Mouse (Mus musculus) hindbrain, embryonic 16.5 days (tissue): ENCODE results near the gene Tpo. TPM values are rescaled to one million over a fixed set of nuclear protein-coding genes. Genes with fewer than 3 reads are reported as not detected.

Experiments
- ATAC-seq: fragments of 200-750 bp; cut with Nextera tagmentation; 2 replicates; pipeline ENCODE4 v1.8.0; 2017; ENCODE audit warnings: moderate TSS enrichment, moderate library complexity
- H3K27ac ChIP-seq: fragments of 300-500 bp; sonication (generic); 2 replicates; pipeline ENCODE4 v1.5.1; 2014; ENCODE audit warnings: low read depth, mild to moderate bottlenecking, control low read depth, low read length, moderate library complexity
- H3K27me3 ChIP-seq: fragments of 300-500 bp; sonication (generic); replicated peaks from 2 replicates; pipeline ENCODE4 v1.6.1; 2014; ENCODE audit warnings: low read length; ENCODE audit not compliant: control insufficient read depth, insufficient read depth
- H3K36me3 ChIP-seq: fragments of 300-500 bp; sonication (generic); 2 replicates; pipeline ENCODE4 v1.6.1; 2014; ENCODE audit warnings: mild to moderate bottlenecking, low read length, moderate library complexity, mixed read lengths; ENCODE audit not compliant: control insufficient read depth, insufficient read depth
- H3K4me1 ChIP-seq: fragments of 300-500 bp; sonication (generic); 2 replicates; pipeline ENCODE4 v1.6.1; 2014; ENCODE audit warnings: low read depth, low read length; ENCODE audit not compliant: control insufficient read depth, insufficient read depth
- H3K4me2 ChIP-seq: fragments of 300-500 bp; sonication (generic); 2 replicates; pipeline ENCODE4 v1.6.1; 2014; ENCODE audit warnings: mild to moderate bottlenecking, low read length, control low read depth, moderate library complexity
- H3K4me3 ChIP-seq: fragments of 300-500 bp; sonication (generic); 2 replicates; pipeline ENCODE4 v1.5.1; 2014; ENCODE audit warnings: mild to moderate bottlenecking, low read length, control low read depth, moderate library complexity
- H3K9ac ChIP-seq: fragments of 300-500 bp; sonication (generic); 2 replicates; pipeline ENCODE4 v1.6.1; 2014; ENCODE audit warnings: low read depth, mild to moderate bottlenecking, control low read depth, low read length, moderate library complexity
- H3K9me3 ChIP-seq: fragments of 300-500 bp; sonication (generic); 2 replicates; pipeline ENCODE4 v1.6.1; 2014; ENCODE audit warnings: mild to moderate bottlenecking, low read length, moderate library complexity; ENCODE audit not compliant: control insufficient read depth
- WGBS: fragments of 180-500 bp; shearing (Covaris S2); extraction: QIAGEN DNeasy Blood & Tissue Kit; methylation state at CpG from one replicate; pipeline ENCODE4 v1.1.7; 2014; 5-methylcytosine and 5-hydroxymethylcytosine counted together
- polyA plus RNA-seq: library from polyadenylated mRNA; unstranded; fragments of >200 nt; fragmentation: Nextera tagmentation; extraction: Ambion mirVana; gene quantifications from 2 replicates; pipeline ENCODE4 v1.2.1, GENCODE M21; 2015

The Tpo gene
- polyA plus RNA-seq, 1 experiment from 2014 or later = 0.15 TPM

DNA sequence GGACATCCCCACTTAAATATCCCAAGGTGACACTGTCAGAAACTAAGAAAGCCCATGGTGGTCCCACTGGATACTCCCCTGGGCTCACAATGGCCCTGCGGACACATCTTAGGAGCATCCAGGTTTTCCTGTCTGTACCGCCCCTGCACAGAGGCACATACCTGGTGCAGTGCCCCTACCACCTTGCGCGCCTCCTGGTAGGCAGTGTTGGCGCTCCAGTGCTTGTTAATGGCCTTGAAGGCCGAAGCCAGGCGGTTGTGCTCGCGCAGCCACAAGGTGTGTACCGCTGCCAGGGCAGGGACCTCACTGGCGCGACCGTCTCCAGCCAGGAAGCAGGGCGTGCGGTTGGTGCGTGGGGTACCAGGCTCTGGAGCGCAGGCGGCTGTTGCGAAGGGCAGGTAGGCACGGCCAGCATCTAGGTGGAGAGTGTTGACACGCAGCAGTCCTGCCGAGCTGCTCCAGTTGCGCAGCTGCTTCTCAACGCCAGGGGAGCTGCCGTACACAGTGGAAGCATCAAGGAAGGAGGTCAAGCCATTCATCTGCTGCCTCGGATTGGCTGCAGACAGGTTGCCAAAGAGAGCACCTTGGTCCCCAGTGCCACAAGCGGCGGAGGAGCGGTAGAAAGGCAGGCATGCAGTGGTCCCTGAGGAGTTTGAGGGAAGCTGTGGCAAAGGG, 29.4 kb downstream of the Tpo start:
- Histone ChIP-seq H3K27me3 (no peaks in the 10 kb centered on the region), H3K9me3 (no peaks in the 10 kb centered on the region), H3K4me3 (no peak overlapping the region), H3K4me2 (peak overlapping the region; percentile 39), H3K9ac (peak overlapping the region; percentile 43; the same call in 1 of the 2 replicates), H3K27ac (no peak overlapping the region), H3K36me3 (no peaks in the 10 kb centered on the region), H3K4me1 (no peaks in the 10 kb centered on the region)
- peak; percentile 68 for ATAC-seq
- WGBS = 43% methylated on average over 29 of the region's 29 CpGs

DNA sequence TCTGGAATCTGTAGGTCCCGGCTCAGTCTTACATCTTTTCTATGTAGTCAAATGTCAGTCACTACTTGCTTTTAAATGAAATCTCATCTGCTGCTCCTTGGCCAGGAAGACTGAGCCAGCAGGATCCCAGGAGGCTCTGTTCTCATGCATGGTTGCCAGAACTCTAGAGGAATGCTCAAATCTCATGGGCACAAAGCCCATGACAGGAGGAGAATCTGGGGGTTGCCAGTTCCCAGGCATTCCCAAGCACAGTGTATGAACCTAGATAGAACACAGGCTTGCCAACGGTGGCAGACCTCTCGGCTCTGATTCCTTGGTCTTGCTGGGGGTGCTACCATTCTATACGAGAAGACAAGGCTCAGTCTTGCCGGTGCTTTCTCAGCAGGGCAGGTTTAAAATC, 40.3 kb downstream of the Tpo start:
- Histone ChIP-seq H3K27ac (no peak overlapping the region), H3K4me2 (no peak overlapping the region), H3K4me1 (no peaks in the 10 kb centered on the region), H3K9ac (no peak overlapping the region), H3K36me3 (no peaks in the 10 kb centered on the region), H3K9me3 (no peaks in the 10 kb centered on the region), H3K27me3 (no peaks in the 10 kb centered on the region), H3K4me3 (no peak overlapping the region)
- WGBS = 80% methylated on average over 5 of the region's 5 CpGs
- no peak for ATAC-seq

DNA sequence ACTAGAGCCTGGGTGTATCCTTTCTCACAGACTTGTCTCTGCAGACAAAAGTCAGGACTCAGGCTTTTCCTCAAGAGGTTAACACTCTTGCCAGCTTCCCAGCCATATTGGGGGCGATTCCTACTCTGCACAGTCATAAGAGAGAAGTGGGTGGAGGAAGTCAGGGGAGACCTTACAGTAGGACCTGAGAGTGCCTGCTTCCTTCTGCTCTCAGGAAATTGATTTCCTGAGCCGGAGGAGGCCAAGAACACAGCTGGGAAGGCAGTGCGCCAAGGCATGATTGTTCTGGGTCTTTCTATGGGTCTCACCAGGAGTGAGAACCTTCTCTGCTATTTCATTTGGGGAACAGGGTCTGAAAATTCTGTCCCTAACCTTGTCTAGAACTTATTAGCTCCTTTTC, 48.5 kb downstream of the Tpo start:
- no peak overlapping the region for H3K4me3 ChIP-seq
- no peak overlapping the region for H3K27ac ChIP-seq
- H3K27me3 ChIP-seq = no peaks in the 10 kb centered on the region
- H3K4me1 ChIP-seq = no peaks in the 10 kb centered on the region
- WGBS = 79% methylated on average over 3 of the region's 3 CpGs
- no peaks in the 10 kb centered on the region; the same call in none of the 2 replicates for H3K9me3 ChIP-seq
- no peak overlapping the region for H3K4me2 ChIP-seq
- no peaks in the 10 kb centered on the region for H3K36me3 ChIP-seq
- H3K9ac ChIP-seq = no peak overlapping the region
- ATAC-seq = no peak

DNA sequence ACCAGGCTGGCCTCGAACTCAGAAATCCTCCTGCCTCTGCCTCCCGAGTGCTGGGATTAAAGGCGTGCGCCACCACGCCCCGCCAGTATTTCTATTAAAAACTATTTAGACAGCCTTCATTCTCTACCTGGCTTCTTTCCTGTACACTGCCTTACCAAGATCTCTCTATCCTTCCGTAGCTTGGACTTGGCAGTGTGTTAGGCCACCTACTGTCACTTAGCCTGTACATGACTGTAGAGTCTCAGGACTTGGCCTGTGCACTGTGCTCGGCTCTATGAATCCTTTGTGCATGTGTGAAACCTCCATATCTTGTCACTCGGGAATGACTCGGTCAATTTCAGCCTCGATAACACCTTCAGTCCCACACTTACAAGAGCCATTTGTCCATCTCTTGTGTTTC, 55.4 kb downstream of the Tpo start:
- ATAC-seq = no peak
- 96% methylated on average over 11 of the region's 11 CpGs for WGBS
- H3K4me1 ChIP-seq = no peaks in the 10 kb centered on the region
- H3K27me3 ChIP-seq = no peaks in the 10 kb centered on the region
- H3K36me3 ChIP-seq = no peaks in the 10 kb centered on the region
- H3K9ac ChIP-seq = no peak overlapping the region
- H3K9me3 ChIP-seq = no peaks in the 10 kb centered on the region; the same call in none of the 2 replicates
- H3K27ac ChIP-seq = no peak overlapping the region
- no peak overlapping the region for H3K4me2 ChIP-seq
- no peak overlapping the region for H3K4me3 ChIP-seq

DNA sequence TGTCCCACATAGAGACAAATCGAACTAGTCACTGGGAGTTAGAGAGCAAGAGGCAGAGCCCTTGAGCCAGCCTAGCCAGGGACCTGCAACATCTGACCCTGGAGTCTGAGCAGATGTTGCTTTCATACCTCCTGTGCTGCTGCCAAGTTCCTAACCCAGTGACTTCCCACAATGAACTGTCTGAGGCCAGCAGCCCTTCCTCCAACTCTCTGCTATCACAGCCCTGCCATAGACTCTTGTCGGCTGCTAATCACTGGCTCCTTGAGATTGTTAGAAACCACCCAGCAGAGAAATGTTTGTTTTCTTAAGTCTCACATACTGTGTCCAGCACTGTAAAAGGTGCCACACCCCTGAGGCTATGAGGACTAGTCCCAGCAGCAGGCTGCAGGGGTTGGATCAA, 56.1 kb downstream of the Tpo start:
- H3K9me3 ChIP-seq = no peaks in the 10 kb centered on the region; the same call in none of the 2 replicates
- no peak overlapping the region for H3K9ac ChIP-seq
- H3K4me3 ChIP-seq = no peak overlapping the region
- H3K27ac ChIP-seq = no peak overlapping the region
- no peak overlapping the region for H3K4me2 ChIP-seq
- H3K4me1 ChIP-seq = no peaks in the 10 kb centered on the region
- no peaks in the 10 kb centered on the region for H3K27me3 ChIP-seq
- 79% methylated on average over 2 of the region's 2 CpGs for WGBS
- ATAC-seq = no peak
- H3K36me3 ChIP-seq = no peaks in the 10 kb centered on the region

DNA sequence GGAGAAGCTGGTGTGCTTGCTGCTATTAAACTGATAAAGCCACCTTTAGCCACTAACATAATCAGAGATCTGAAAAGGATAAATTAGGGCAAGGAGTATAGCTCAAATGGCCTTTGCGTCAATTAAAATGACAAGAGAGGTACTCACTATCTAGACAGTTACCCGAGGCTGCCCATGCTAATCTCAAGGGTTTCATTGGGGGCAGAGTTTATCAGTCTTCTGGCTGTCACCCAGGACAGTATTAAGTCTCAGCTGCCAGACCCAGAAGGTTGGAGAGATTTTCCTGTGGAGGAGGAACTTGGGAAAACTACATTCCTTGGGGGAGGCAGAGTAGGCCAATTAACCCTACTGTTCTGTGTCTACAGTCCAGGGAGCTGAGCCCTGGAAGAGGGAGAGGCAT, 63.1 kb downstream of the Tpo start:
- no peak for ATAC-seq
- Histone ChIP-seq H3K27me3 (no peaks in the 10 kb centered on the region), H3K4me2 (no peak overlapping the region), H3K27ac (no peak overlapping the region), H3K4me1 (no peaks in the 10 kb centered on the region), H3K9me3 (no peaks in the 10 kb centered on the region), H3K9ac (no peak overlapping the region), H3K36me3 (no peaks in the 10 kb centered on the region), H3K4me3 (no peak overlapping the region)
- WGBS = 73% methylated on average over 2 of the region's 2 CpGs

DNA sequence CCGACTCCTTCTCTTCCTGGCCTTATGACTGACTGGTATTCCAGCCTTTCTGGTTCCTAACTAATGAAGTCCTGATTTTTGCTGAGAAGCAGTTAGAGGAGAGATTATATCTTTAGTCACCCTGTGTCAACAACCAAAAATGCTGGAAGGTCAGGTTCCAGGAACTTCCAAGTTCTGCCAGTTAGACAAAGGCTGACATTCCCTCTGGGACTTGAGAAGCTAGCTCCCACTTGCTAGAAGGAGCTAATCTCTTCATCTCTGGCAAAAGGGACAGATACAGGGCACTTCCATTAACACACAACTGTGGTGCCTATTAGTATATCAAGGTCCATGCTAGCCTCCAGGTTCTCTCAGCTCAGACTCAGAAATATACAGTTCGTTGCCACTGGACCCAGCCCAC, 64.6 kb downstream of the Tpo start:
- Histone ChIP-seq H3K4me2 (no peak overlapping the region), H3K27ac (no peak overlapping the region), H3K36me3 (no peaks in the 10 kb centered on the region), H3K9ac (no peak overlapping the region), H3K9me3 (no peaks in the 10 kb centered on the region), H3K4me3 (no peak overlapping the region), H3K4me1 (no peaks in the 10 kb centered on the region), H3K27me3 (no peaks in the 10 kb centered on the region)
- 74% methylated on average over 2 of the region's 2 CpGs for WGBS
- ATAC-seq = no peak

DNA sequence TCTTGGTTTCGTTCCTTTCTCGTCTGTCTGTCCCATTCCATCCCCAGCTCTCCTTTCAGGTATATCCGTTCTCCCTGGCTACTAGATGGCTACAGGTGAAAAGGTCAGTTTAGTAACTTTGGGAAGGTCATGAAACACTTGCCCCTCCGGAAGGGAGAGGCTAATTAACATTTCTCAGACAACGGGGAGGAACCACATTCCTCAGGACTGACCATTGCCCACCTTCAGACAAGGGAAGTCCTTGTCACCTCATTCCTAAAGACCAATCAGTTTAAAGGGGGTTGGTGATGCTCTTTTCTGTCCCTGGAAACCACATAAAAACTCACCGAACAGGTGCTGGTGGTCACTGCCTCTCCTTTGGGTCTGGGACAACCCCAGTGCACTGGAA, 70.3 kb downstream of the Tpo start:
- no peak overlapping the region for H3K4me2 ChIP-seq
- 40% methylated on average over 6 of the region's 6 CpGs for WGBS
- ATAC-seq = no peak
- no peak overlapping the region for H3K27ac ChIP-seq
- H3K36me3 ChIP-seq = no peaks in the 10 kb centered on the region
- no peaks in the 10 kb centered on the region for H3K9me3 ChIP-seq
- no peaks in the 10 kb centered on the region for H3K27me3 ChIP-seq
- H3K4me3 ChIP-seq = no peak overlapping the region
- no peak overlapping the region for H3K9ac ChIP-seq
- H3K4me1 ChIP-seq = no peaks in the 10 kb centered on the region

DNA sequence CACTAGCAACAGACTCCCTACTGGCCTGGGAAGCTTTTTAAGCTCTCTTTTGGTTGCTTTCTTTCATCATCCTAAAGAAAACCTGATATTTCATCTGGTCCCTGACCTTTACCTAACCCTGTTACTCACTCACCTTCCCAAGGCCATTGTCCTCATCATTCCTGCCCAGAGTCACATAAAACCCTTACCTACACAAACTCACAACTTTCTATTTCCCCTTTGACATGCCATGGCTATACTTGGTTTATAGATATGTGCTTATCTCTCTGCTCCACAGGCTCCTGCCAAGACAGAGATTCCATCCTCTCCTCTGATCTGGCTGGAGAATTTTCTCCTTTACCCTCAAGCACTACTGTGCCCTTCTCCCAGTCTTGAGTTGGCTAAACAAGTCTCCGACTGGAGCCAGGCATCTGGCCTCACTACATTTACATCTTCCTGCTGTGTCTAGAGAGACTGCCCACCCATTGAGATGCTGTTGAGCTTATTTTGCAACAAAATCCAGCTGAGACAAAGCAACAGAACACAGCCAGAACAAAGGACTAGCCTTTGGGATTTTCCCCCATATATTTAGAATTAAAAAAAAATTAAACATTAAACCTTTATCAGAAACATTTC, 70.8 kb downstream of the Tpo start:
- ATAC-seq = no peak
- 12% methylated on average over 1 of the region's 1 CpGs for WGBS

More for the DNA sequence above, 70.8 kb downstream of the Tpo start:
- H3K36me3 ChIP-seq = no peaks in the 10 kb centered on the region
- H3K9ac ChIP-seq = no peak overlapping the region
- H3K4me2 ChIP-seq = no peak overlapping the region
- no peaks in the 10 kb centered on the region for H3K4me1 ChIP-seq
- no peak overlapping the region for H3K4me3 ChIP-seq
- no peak overlapping the region for H3K27ac ChIP-seq
- no peaks in the 10 kb centered on the region for H3K9me3 ChIP-seq
- H3K27me3 ChIP-seq = no peaks in the 10 kb centered on the region
